Mouse (Mus musculus): ENCODE measurements around the gene Gse1. TPM values are rescaled to one million over a fixed set of nuclear protein-coding genes. Genes with fewer than 3 reads are reported as not detected.
A peak's percentile ranks its signal among the peaks of the same experiment; 100 is the strongest.

Gene Gse1
- polyA plus RNA-seq, 1 experiment = 14.7 TPM

DNA sequence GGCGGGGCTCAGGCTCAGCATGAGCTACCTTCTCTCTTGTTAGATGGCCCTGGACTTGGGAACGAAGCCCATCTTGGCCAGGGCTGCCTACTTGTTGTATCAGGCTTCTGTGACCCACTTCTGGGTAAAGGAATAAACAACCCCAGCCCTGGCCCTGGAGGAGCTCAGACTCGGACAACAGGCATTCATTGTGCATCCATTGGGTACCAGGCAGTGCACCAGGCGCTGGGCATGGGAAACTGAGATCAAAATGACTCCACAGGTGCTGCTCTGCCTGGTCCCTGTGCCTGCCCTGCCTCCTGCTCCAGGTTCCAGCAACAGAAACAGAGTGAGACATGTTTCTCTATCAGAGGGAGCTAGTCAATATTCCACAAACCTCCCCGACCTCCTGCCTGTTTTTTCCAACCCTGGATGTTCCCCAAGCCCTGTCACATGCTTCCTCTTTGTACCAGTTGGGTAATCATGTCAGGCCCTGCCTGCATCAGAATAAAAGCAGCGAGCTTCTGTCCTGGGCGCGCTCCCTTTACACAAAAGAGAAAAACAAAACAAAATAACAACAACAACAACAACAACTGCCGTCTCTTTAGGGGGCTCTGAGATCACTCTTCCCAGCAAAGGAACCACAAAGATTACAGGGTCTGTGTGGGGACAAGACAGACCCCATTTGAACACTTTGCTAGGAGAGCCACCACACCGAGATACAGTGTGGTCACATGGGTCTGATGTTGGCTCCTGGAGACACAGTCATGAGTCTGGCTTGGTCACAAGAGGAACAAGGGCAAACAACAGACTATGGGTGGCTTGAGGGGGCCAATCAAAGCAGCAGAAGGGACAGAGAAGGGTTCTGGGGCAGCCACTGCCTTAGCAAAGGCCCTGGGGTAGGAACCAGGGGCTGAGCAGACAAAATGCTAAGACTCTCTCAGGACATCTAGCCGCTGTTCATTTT, 391.3 kb downstream of the Gse1 start:
- Histone ChIP-seq H3K27me3 (ENCODE audit: control insufficient read depth, insufficient read depth, insufficient read length) (no peaks in the 10 kb centered on the region), H3K4me2 (ENCODE audit: low read depth) (no peak overlapping the region), H3K4me3 (no peak overlapping the region), H3K36me3 (ENCODE audit: control insufficient read depth, insufficient read depth) (no peaks in the 10 kb centered on the region), H3K79me2 (ENCODE audit: control insufficient read depth, insufficient read depth) (no peaks in the 10 kb centered on the region), H3ac (ENCODE audit: control insufficient read depth, insufficient read length) (no peak overlapping the region)
- TF ChIP-seq MYOD1 (IDR thresholded peaks at IDR 0.05; ENCODE audit: control insufficient read depth in 1 of 3, insufficient read length in 2 of 3, low read depth in 2 of 3) (no peak), E2F4 (IDR thresholded peaks at IDR 0.05; ENCODE audit: insufficient read depth) (no peak), POLR2AphosphoS2 (IDR thresholded peaks at IDR 0.05; ENCODE audit: insufficient read length, low read depth) (no peak), SRF (IDR thresholded peaks at IDR 0.05; ENCODE audit: control insufficient read depth, insufficient read length, low read depth) (no peak), POLR2A (IDR thresholded peaks at IDR 0.05; ENCODE audit: insufficient read length, low read depth) (no peak), CEBPB (IDR thresholded peaks at IDR 0.05; ENCODE audit: insufficient read depth, poor library complexity, severe bottlenecking) (no peak), USF1 (IDR thresholded peaks at IDR 0.05; ENCODE audit: low read depth) (no peak), REST (IDR thresholded peaks at IDR 0.05; ENCODE audit: insufficient read depth, insufficient read length) (no peak), TCF3 (IDR thresholded peaks at IDR 0.05; ENCODE audit: insufficient read length, low read depth) (no peak), MAX (IDR thresholded peaks at IDR 0.05; ENCODE audit: low read depth) (no peak), TCF12 (IDR thresholded peaks at IDR 0.05; ENCODE audit: insufficient read depth, poor library complexity, severe bottlenecking) (no peak), MYOG (IDR thresholded peaks at IDR 0.05; ENCODE audit: control insufficient read depth in 1 of 3, insufficient read depth in 1 of 3, insufficient read length in 2 of 3, low read depth in 2 of 3) (no peak)

DNA sequence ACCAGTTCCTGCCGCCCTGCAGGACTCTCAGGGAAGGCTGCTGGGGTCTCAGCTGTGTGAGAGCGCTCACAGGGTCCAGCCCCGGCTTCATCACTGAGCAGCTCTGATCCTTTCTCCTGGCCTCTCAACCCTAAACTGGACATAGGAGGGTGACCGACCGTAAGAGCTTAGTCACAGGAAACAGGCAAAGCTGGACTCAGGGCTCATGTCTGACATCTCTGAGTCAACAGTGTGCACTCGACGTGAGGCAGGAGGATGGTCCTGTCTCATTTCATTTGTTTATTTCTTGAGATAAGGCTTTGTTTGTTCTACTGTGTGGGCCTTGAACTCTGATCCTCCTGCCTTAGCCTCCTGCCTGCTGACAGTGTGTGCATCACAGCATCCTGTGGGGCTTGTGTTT, 392.2 kb downstream of the Gse1 start:
- no peak overlapping the region for H3ac ChIP-seq (ENCODE audit: control insufficient read depth, insufficient read length)
- no peaks in the 10 kb centered on the region for H3K27me3 ChIP-seq (ENCODE audit: control insufficient read depth, insufficient read depth, insufficient read length)
- H3K4me3 ChIP-seq = no peak overlapping the region
- H3K36me3 ChIP-seq (ENCODE audit: control insufficient read depth, insufficient read depth) = no peaks in the 10 kb centered on the region
- H3K4me2 ChIP-seq (ENCODE audit: low read depth) = no peak overlapping the region
- TF ChIP-seq E2F4 (IDR thresholded peaks at IDR 0.05; ENCODE audit: insufficient read depth) (no peak), SRF (IDR thresholded peaks at IDR 0.05; ENCODE audit: control insufficient read depth, insufficient read length, low read depth) (no peak), MYOD1 (IDR thresholded peaks at IDR 0.05; ENCODE audit: control insufficient read depth in 1 of 3, insufficient read length in 2 of 3, low read depth in 2 of 3) (no peak), MYOG (IDR thresholded peaks at IDR 0.05; ENCODE audit: control insufficient read depth in 1 of 3, insufficient read depth in 1 of 3, insufficient read length in 2 of 3, low read depth in 2 of 3) (no peak), POLR2A (IDR thresholded peaks at IDR 0.05; ENCODE audit: insufficient read length, low read depth) (no peak), TCF12 (IDR thresholded peaks at IDR 0.05; ENCODE audit: insufficient read depth, poor library complexity, severe bottlenecking) (no peak), MAX (IDR thresholded peaks at IDR 0.05; ENCODE audit: low read depth) (no peak)
- H3K79me2 ChIP-seq (ENCODE audit: control insufficient read depth, insufficient read depth) = no peaks in the 10 kb centered on the region

DNA sequence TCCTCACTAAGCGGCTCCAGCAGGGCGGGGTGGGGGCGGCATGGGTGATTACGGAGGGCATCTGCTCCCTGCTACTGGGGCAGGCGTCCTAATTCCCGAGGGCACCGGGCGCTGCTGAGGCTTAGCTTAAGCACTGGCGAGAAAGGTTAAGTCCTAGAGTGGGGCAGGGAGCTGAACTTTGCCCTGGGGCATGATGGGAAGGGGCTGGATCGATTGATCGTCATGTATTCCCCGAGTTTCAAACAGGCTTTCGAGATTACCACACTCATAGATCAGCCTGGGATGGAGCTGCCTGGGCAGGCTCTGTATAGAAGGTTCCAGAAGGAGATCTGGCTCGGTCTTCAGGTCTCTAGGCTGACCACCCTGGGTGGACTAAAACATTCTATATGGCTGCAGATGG, 393.9 kb downstream of the Gse1 start:
- Histone ChIP-seq H3K4me2 (ENCODE audit: low read depth) (no peak overlapping the region), H3K27me3 (ENCODE audit: control insufficient read depth, insufficient read depth, insufficient read length) (no peaks in the 10 kb centered on the region), H3K79me2 (ENCODE audit: control insufficient read depth, insufficient read depth) (no peaks in the 10 kb centered on the region), H3ac (ENCODE audit: control insufficient read depth, insufficient read length) (no peak overlapping the region), H3K4me3 (no peak overlapping the region), H3K36me3 (ENCODE audit: control insufficient read depth, insufficient read depth) (no peaks in the 10 kb centered on the region)
- TF ChIP-seq MYOD1 (IDR thresholded peaks at IDR 0.05; ENCODE audit: control insufficient read depth in 1 of 3, insufficient read length in 2 of 3, low read depth in 2 of 3) (no peak), POLR2A (IDR thresholded peaks at IDR 0.05; ENCODE audit: insufficient read length, low read depth) (no peak), SRF (IDR thresholded peaks at IDR 0.05; ENCODE audit: control insufficient read depth, insufficient read length, low read depth) (no peak), CEBPB (IDR thresholded peaks at IDR 0.05; ENCODE audit: insufficient read depth, poor library complexity, severe bottlenecking) (no peak), USF1 (IDR thresholded peaks at IDR 0.05; ENCODE audit: low read depth) (no peak), MYOG (IDR thresholded peaks at IDR 0.05; ENCODE audit: control insufficient read depth in 1 of 3, insufficient read depth in 1 of 3, insufficient read length in 2 of 3, low read depth in 2 of 3) (no peak), POLR2AphosphoS2 (IDR thresholded peaks at IDR 0.05; ENCODE audit: insufficient read length, low read depth) (no peak), TCF3 (IDR thresholded peaks at IDR 0.05; ENCODE audit: insufficient read length, low read depth) (no peak), REST (IDR thresholded peaks at IDR 0.05; ENCODE audit: insufficient read depth, insufficient read length) (no peak), TCF12 (IDR thresholded peaks at IDR 0.05; ENCODE audit: insufficient read depth, poor library complexity, severe bottlenecking) (no peak), E2F4 (IDR thresholded peaks at IDR 0.05; ENCODE audit: insufficient read depth) (no peak), MAX (IDR thresholded peaks at IDR 0.05; ENCODE audit: low read depth) (no peak)

DNA sequence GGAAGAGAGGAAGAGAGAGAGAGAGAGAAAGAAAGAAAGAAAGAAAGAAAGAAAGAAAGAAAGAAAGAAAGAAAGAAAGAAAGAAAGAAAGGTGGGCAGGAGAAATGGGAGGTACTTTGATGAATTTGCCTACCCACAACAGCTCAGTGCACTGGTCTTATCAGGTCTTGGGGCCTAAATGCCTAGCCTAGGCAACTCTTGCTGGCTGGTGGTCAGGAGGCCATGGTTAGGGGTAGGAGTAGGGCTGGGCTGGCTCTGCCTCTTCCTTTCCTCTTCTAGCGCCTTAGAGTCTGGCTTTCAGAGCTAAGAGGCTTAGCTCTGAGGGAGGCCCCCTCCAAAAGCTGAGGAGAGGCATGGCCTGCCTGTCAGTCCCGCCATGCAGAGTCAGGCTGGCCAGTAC, 395.4 kb downstream of the Gse1 start:
- H3K4me2 ChIP-seq (ENCODE audit: low read depth) = no peak overlapping the region
- no peak overlapping the region for H3K4me3 ChIP-seq
- no peaks in the 10 kb centered on the region for H3K36me3 ChIP-seq (ENCODE audit: control insufficient read depth, insufficient read depth)
- no peaks in the 10 kb centered on the region for H3K79me2 ChIP-seq (ENCODE audit: control insufficient read depth, insufficient read depth)
- no peaks in the 10 kb centered on the region for H3K27me3 ChIP-seq (ENCODE audit: control insufficient read depth, insufficient read depth, insufficient read length)
- no peak for TF ChIP-seq USF1 (IDR thresholded peaks at IDR 0.05; ENCODE audit: low read depth)
- no peak for TF ChIP-seq POLR2A (IDR thresholded peaks at IDR 0.05; ENCODE audit: insufficient read length, low read depth)
- TF ChIP-seq MYOG (IDR thresholded peaks at IDR 0.05; ENCODE audit: control insufficient read depth in 1 of 3, insufficient read depth in 1 of 3, insufficient read length in 2 of 3, low read depth in 2 of 3) = no peak
- H3ac ChIP-seq (ENCODE audit: control insufficient read depth, insufficient read length) = no peak overlapping the region

DNA sequence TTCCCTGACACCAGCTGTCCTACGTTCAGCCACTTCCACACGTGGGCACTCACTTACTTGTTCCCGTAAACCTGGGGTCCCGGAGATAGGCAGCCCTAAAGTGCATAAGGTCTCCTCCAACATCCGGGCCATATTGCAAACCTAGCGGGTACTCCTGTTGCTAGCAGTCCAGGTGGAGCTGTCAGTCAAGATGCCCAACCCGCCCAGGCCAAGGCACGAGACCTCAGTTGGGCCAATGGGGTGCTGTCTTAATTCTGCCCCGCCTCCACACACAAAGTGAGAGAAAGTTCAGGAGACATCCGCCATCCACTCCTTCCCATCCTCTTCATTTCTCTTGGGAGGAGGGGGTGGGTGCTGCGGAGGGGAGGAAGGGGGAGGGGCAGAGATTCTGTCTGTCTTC, 398.2 kb downstream of the Gse1 start:
- Histone ChIP-seq H3K27me3 (ENCODE audit: control insufficient read depth, insufficient read depth, insufficient read length) (no peaks in the 10 kb centered on the region), H3K79me2 (ENCODE audit: control insufficient read depth, insufficient read depth) (no peaks in the 10 kb centered on the region), H3ac (ENCODE audit: control insufficient read depth, insufficient read length) (no peak overlapping the region), H3K4me3 (no peak overlapping the region), H3K36me3 (ENCODE audit: control insufficient read depth, insufficient read depth) (no peaks in the 10 kb centered on the region), H3K4me2 (ENCODE audit: low read depth) (no peak overlapping the region)
- peak in 1 of 3 experiments; percentile 25 for TF ChIP-seq MYOD1 (IDR thresholded peaks at IDR 0.05; ENCODE audit: control insufficient read depth in 1 of 3, insufficient read length in 2 of 3, low read depth in 2 of 3)
- no peak for TF ChIP-seq TCF3 (IDR thresholded peaks at IDR 0.05; ENCODE audit: insufficient read length, low read depth)
- TF ChIP-seq SRF (IDR thresholded peaks at IDR 0.05; ENCODE audit: control insufficient read depth, insufficient read length, low read depth) = no peak

All from myocyte (in vitro differentiated cells).